Mouse (Mus musculus) CH12.LX (cell line): ENCODE measurements around the gene Ezr. TPM values are rescaled to one million over a fixed set of nuclear protein-coding genes. Genes with fewer than 3 reads are reported as not detected.

Source experiments
- DNase-seq: peaks from one replicate; pipeline ENCODE4 v3.0.0-alpha.2; 2013; ENCODE audit errors: extremely low read depth
- H3K27ac ChIP-seq: 2 replicates; pipeline ENCODE4 v1.5.1; 2012; ENCODE audit warnings: low read depth, mild to moderate bottlenecking, control low read depth, moderate library complexity; ENCODE audit not compliant: insufficient read depth
- H3K27me3 ChIP-seq: replicated peaks from 2 replicates; pipeline ENCODE3; 2012; ENCODE audit warnings: inconsistent platforms
- H3K36me3 ChIP-seq, 2 experiments: replicated peaks in 1 of 2; 2 replicates each; pipeline versions ENCODE3 to v1.6.1; 2012; ENCODE audit warnings: inconsistent platforms in 1 of 2, low read length in 1 of 2, mild to moderate bottlenecking in 1 of 2, mixed read lengths in 1 of 2, moderate library complexity in 1 of 2; ENCODE audit not compliant: control insufficient read depth in 1 of 2, insufficient read depth in 1 of 2
- H3K4me1 ChIP-seq, 2 experiments: 2 replicates each; pipeline ENCODE4 v1.6.1; 2012; ENCODE audit warnings: inconsistent platforms in 1 of 2, moderate library complexity in 1 of 2; ENCODE audit not compliant: insufficient read depth in 2 of 2, control insufficient read depth in 1 of 2
- H3K4me2 ChIP-seq: 2 replicates; pipeline ENCODE4 v1.6.1; 2012; ENCODE audit warnings: low read depth, mild to moderate bottlenecking, control low read depth; ENCODE audit not compliant: poor library complexity, insufficient read depth, severe bottlenecking
- H3K4me3 ChIP-seq, 3 experiments: fragments of 150-350 bp in 1 of 3; sonication (generic) in 1 of 3; replicated peaks in 1 of 3; 2 replicates each; pipeline versions ENCODE3 to v1.5.1; 2011 to 2012; ENCODE audit warnings: low read depth in 2 of 3, low read length in 2 of 3, mild to moderate bottlenecking in 2 of 3, moderate library complexity in 2 of 3, control low read depth in 1 of 3, improper control_type of control experiment in 1 of 3, inconsistent platforms in 1 of 3, mixed read lengths in 1 of 3; ENCODE audit not compliant: poor library complexity in 1 of 3
- H3K79me2 ChIP-seq: replicated peaks from 2 replicates; pipeline ENCODE4 v1.6.1; 2012; ENCODE audit warnings: mild to moderate bottlenecking, moderate library complexity; ENCODE audit not compliant: control insufficient read depth, poor library complexity, insufficient read depth, severe bottlenecking; ENCODE audit errors: extremely low read depth
- H3K9ac ChIP-seq: 2 replicates; pipeline ENCODE4 v1.6.1; 2012; ENCODE audit warnings: low read depth, mild to moderate bottlenecking, control low read depth, moderate library complexity; ENCODE audit not compliant: insufficient read depth
- H3K9me3 ChIP-seq: replicated peaks from 2 replicates; pipeline ENCODE3; 2012; ENCODE audit warnings: low read length, inconsistent platforms, mixed read lengths
- CHD1 ChIP-seq: IDR thresholded peaks from 2 replicates; pipeline ENCODE4 v1.6.1; 2012; ENCODE audit warnings: low read depth, low read length, improper control_type of control experiment, inconsistent platforms
- CHD2 ChIP-seq: IDR thresholded peaks from 2 replicates; pipeline ENCODE4 v1.6.1; 2011; ENCODE audit warnings: low read length, improper control_type of control experiment
- CTCF ChIP-seq, 2 experiments: IDR thresholded peaks in 1 of 2; conservative IDR thresholded peaks in 1 of 2; 2 replicates each; pipeline ENCODE4 v1.5.1; 2011 to 2012; ENCODE audit warnings: low read depth in 2 of 2, low read length in 2 of 2, improper control_type of control experiment in 1 of 2, inconsistent platforms in 1 of 2, mild to moderate bottlenecking in 1 of 2, moderate library complexity in 1 of 2
- E2F4 ChIP-seq: IDR thresholded peaks from 2 replicates; pipeline ENCODE4 v1.6.1; 2011; ENCODE audit warnings: low read depth, low read length, improper control_type of control experiment; ENCODE audit not compliant: insufficient replicate concordance
- ELF1 ChIP-seq: IDR thresholded peaks from 2 replicates; pipeline ENCODE4 v1.6.1; 2014; ENCODE audit warnings: low read depth, mild to moderate bottlenecking, inconsistent platforms, low read length, improper control_type of control experiment
- ETS1 ChIP-seq: conservative IDR thresholded peaks from 2 replicates; pipeline ENCODE4 v1.6.1; 2012; ENCODE audit warnings: low read depth, mild to moderate bottlenecking, inconsistent platforms, low read length, improper control_type of control experiment, moderate library complexity
- GABPA ChIP-seq: IDR thresholded peaks from 2 replicates; pipeline ENCODE4 v1.6.1; 2012; ENCODE audit warnings: low read depth, low read length, improper control_type of control experiment, inconsistent platforms; ENCODE audit not compliant: insufficient replicate concordance
- HCFC1 ChIP-seq: IDR thresholded peaks from 2 replicates; pipeline ENCODE4 v1.6.1; 2012; ENCODE audit warnings: low read depth, mild to moderate bottlenecking, inconsistent platforms, low read length, improper control_type of control experiment
- IRF4 ChIP-seq: IDR thresholded peaks from 2 replicates; pipeline ENCODE4 v1.6.1; 2014; ENCODE audit warnings: low read depth, mild to moderate bottlenecking, inconsistent platforms, low read length, improper control_type of control experiment
- JUN ChIP-seq: IDR thresholded peaks from 2 replicates; pipeline ENCODE4 v1.6.1; 2011; ENCODE audit warnings: low read depth, mild to moderate bottlenecking, low read length, improper control_type of control experiment, moderate library complexity; ENCODE audit not compliant: insufficient read depth
- JUND ChIP-seq: conservative IDR thresholded peaks from 2 replicates; pipeline ENCODE4 v1.6.1; 2011; ENCODE audit warnings: low read depth, low read length, improper control_type of control experiment
- KAT2A ChIP-seq: IDR thresholded peaks from 2 replicates; pipeline ENCODE4 v1.6.1; 2012; ENCODE audit warnings: low read length, improper control_type of control experiment, inconsistent platforms; ENCODE audit not compliant: insufficient replicate concordance
- MAFK ChIP-seq: IDR thresholded peaks from 2 replicates; pipeline ENCODE4 v1.6.1; 2011; ENCODE audit warnings: low read length, improper control_type of control experiment; ENCODE audit not compliant: insufficient replicate concordance
- MAX ChIP-seq: IDR thresholded peaks from 2 replicates; pipeline ENCODE4 v1.6.1; 2011; ENCODE audit warnings: low read length, improper control_type of control experiment
- MAZ ChIP-seq: IDR thresholded peaks from 2 replicates; pipeline ENCODE4 v1.6.1; 2012; ENCODE audit warnings: low read depth, mild to moderate bottlenecking, inconsistent platforms, low read length, improper control_type of control experiment, moderate library complexity
- MEF2A ChIP-seq: IDR thresholded peaks from 2 replicates; pipeline ENCODE4 v1.6.1; 2014; ENCODE audit warnings: low read depth, mild to moderate bottlenecking, inconsistent platforms, low read length, improper control_type of control experiment, borderline replicate concordance
- MXI1 ChIP-seq: IDR thresholded peaks from 2 replicates; pipeline ENCODE4 v1.6.1; 2011; ENCODE audit warnings: mild to moderate bottlenecking, low read depth, low read length, improper control_type of control experiment
- MYC ChIP-seq: IDR thresholded peaks from 2 replicates; pipeline ENCODE4 v1.6.1; 2011; ENCODE audit warnings: low read depth, mild to moderate bottlenecking, improper control_type of control experiment, low read length
- NELFE ChIP-seq: IDR thresholded peaks from 2 replicates; pipeline ENCODE4 v1.6.1; 2011; ENCODE audit warnings: low read depth, low read length, improper control_type of control experiment
- NRF1 ChIP-seq: IDR thresholded peaks from 2 replicates; pipeline ENCODE4 v1.6.1; 2014; ENCODE audit warnings: low read depth, mild to moderate bottlenecking, inconsistent platforms, low read length, improper control_type of control experiment, moderate library complexity
- POLR2A ChIP-seq: IDR thresholded peaks from 2 replicates; pipeline ENCODE4 v1.6.1; 2011; ENCODE audit warnings: low read depth, mild to moderate bottlenecking, improper control_type of control experiment, low read length
- POLR2AphosphoS2 ChIP-seq: IDR thresholded peaks from 2 replicates; pipeline ENCODE4 v1.6.1; 2011; ENCODE audit warnings: low read depth, low read length, improper control_type of control experiment
- RCOR1 ChIP-seq: conservative IDR thresholded peaks from 2 replicates; pipeline ENCODE4 v1.6.1; 2012; ENCODE audit warnings: low read depth, mild to moderate bottlenecking, inconsistent platforms, low read length, improper control_type of control experiment
- SIN3A ChIP-seq: IDR thresholded peaks from 2 replicates; pipeline ENCODE4 v1.6.1; 2012; ENCODE audit warnings: low read length, improper control_type of control experiment, inconsistent platforms
- SMC3 ChIP-seq: IDR thresholded peaks from 2 replicates; pipeline ENCODE4 v1.6.1; 2011; ENCODE audit warnings: low read depth, low read length, improper control_type of control experiment
- TBP ChIP-seq: conservative IDR thresholded peaks from 2 replicates; pipeline ENCODE4 v1.6.1; 2011; ENCODE audit warnings: low read depth, low read length, improper control_type of control experiment
- TCF12 ChIP-seq: IDR thresholded peaks from 2 replicates; pipeline ENCODE4 v1.6.1; 2014; ENCODE audit warnings: low read depth, mild to moderate bottlenecking, inconsistent platforms, low read length, improper control_type of control experiment
- UBTF ChIP-seq: IDR thresholded peaks from 2 replicates; pipeline ENCODE4 v1.6.1; 2012; ENCODE audit warnings: low read depth, mild to moderate bottlenecking, inconsistent platforms, low read length, improper control_type of control experiment, moderate library complexity
- USF1 ChIP-seq: IDR thresholded peaks from 2 replicates; pipeline ENCODE4 v1.6.1; 2014; ENCODE audit warnings: low read depth, mild to moderate bottlenecking, inconsistent platforms, low read length, improper control_type of control experiment
- USF2 ChIP-seq: conservative IDR thresholded peaks from 2 replicates; pipeline ENCODE4 v1.6.1; 2011; ENCODE audit warnings: low read depth, low read length, improper control_type of control experiment
- ZC3H11A ChIP-seq: IDR thresholded peaks from 2 replicates; pipeline ENCODE4 v1.6.1; 2012; ENCODE audit warnings: low read depth, mild to moderate bottlenecking, inconsistent platforms, low read length, improper control_type of control experiment
- ZKSCAN1 ChIP-seq: IDR thresholded peaks from 2 replicates; pipeline ENCODE4 v1.6.1; 2012; ENCODE audit warnings: low read depth, inconsistent platforms, low read length, improper control_type of control experiment, borderline replicate concordance
- ZMIZ1 ChIP-seq: IDR thresholded peaks from 2 replicates; pipeline ENCODE4 v1.6.1; 2012; ENCODE audit warnings: low read depth, mild to moderate bottlenecking, inconsistent platforms, low read length, improper control_type of control experiment
- dilution Hi-C: fragments of 300-500 bp; cut with MboI; formaldehyde crosslinking; loops from 2 replicates; pipeline ENCODE4 v1.14.3; 2020; ENCODE audit warnings: low sequenced_read_pairs; ENCODE audit not compliant: extremely low pct_unique_long_range_greater_than_20kb, extremely low pct_ligation_motif_present
- in situ Hi-C: fragments of 300-500 bp; cut with MboI; formaldehyde crosslinking; loops from 3 replicates; pipeline ENCODE4 v1.14.3; 2019; ENCODE audit warnings: low sequenced_read_pairs, low pct_ligation_motif_present, low pct_unique_long_range_greater_than_20kb, mixed read lengths
- polyA plus RNA-seq: library from polyadenylated mRNA; unstranded; fragments of >175 nt; gene quantifications from 2 replicates; pipeline ENCODE4 v1.2.1, GENCODE M21; 2012; ENCODE audit warnings: low read depth; ENCODE audit not compliant: insufficient read length
- total RNA-seq, 2 experiments: library from RNA; depleted of rRNA; stranded (reverse); fragments of 300-350 nt in 1 of 2; fragments of >200 nt in 1 of 2; gene quantifications; 2 replicates each; pipeline ENCODE4 v1.2.3; 2012 to 2014

Ezr gene
- total and polyA plus RNA-seq, 3 experiments = 107 to 207 (median 123) TPM

GRCm38 (mm10) chr17:6816796-6817195 is 34.2 kb upstream of the Ezr start:
- H3K4me2 ChIP-seq = peak overlapping the region; percentile 78
- no peaks in the 10 kb centered on the region for H3K79me2 ChIP-seq
- no peak for TF ChIP-seq NRF1
- no peak for TF ChIP-seq MXI1
- no peaks in the 10 kb centered on the region for H3K27me3 ChIP-seq
- in situ Hi-C loops = no loop called here
- peaks cover 18 to 42% of the 10 kb centered on the region in 2 experiments for H3K4me1 ChIP-seq
- H3K4me3 ChIP-seq = peak overlapping the region in 2 of 3 experiments; percentile 20 to 32
- peak overlapping the region; percentile 51 for H3K27ac ChIP-seq
- dilution Hi-C loops = no loop called here
- DNase-seq = no peak
- H3K36me3 ChIP-seq = no peaks in the 10 kb centered on the region
- peak overlapping the region; percentile 7; the same call in 1 of the 2 replicates for H3K9ac ChIP-seq
- no peaks in the 10 kb centered on the region for H3K9me3 ChIP-seq

- H3K79me2 ChIP-seq = no peaks in the 10 kb centered on the region
- H3K9me3 ChIP-seq = no peaks in the 10 kb centered on the region
- dilution Hi-C loops (no loop called here), in situ Hi-C loops (no loop called here)
- peaks cover 18 to 42% of the 10 kb centered on the region in 2 experiments for H3K4me1 ChIP-seq
- H3K4me2 ChIP-seq = peak overlapping the region; percentile 78
- H3K27ac ChIP-seq = peak overlapping the region; percentile 51
- H3K27me3 ChIP-seq = no peaks in the 10 kb centered on the region
- no peak overlapping the region for H3K4me3 ChIP-seq
- peak; percentile 93 for DNase-seq
- H3K36me3 ChIP-seq = no peaks in the 10 kb centered on the region
- peak overlapping the region; percentile 7; the same call in 1 of the 2 replicates for H3K9ac ChIP-seq
- TF ChIP-seq USF2 (no peak), TBP (peak; percentile 63; the same call in 1 of the 2 replicates), CHD2 (peak; percentile 52; the same call in 1 of the 2 replicates), SMC3 (0 out of 2 replicates have a peak, but pooled peaks have one; percentile 15), POLR2AphosphoS2 (no peak), USF1 (no peak), UBTF (no peak), ELF1 (peak; percentile 59), MAZ (peak; percentile 59; the same call in 1 of the 2 replicates), MYC (0 out of 2 replicates have a peak, but pooled peaks have one; percentile 37), ZC3H11A (no peak), TCF12 (peak; percentile 55), E2F4 (no peak; the same call in 1 of the 2 replicates), CHD1 (no peak), ZMIZ1 (no peak), ETS1 (peak; percentile 92), IRF4 (peak; percentile 71), GABPA (no peak), JUND (peak; percentile 26; the same call in 1 of the 2 replicates), SIN3A (peak; percentile 87), MAX (0 out of 2 replicates have a peak, but pooled peaks have one; percentile 44), KAT2A (0 out of 2 replicates have a peak, but pooled peaks have one; percentile 47), MEF2A (peak; percentile 93), MXI1 (peak; percentile 64; the same call in 1 of the 2 replicates), NELFE (no peak), ZKSCAN1 (no peak), CTCF (conservative IDR thresholded peaks at IDR 0.05 in 1 of 2, IDR thresholded peaks at IDR 0.05 in 1 of 2; ENCODE audit: low read depth in 2 of 2, low read length in 2 of 2) (no peak), RCOR1 (0 out of 2 replicates have a peak, but pooled peaks have one; percentile 38), MAFK (no peak), JUN (no peak), POLR2A (no peak), HCFC1 (peak; percentile 56)
These were observed 33.6 kb upstream of the Ezr start for GRCm38 (mm10) chr17:6816151-6816550.
